Mouse (Mus musculus): ENCODE results near the gene Fcnb. TPM values are rescaled to one million over a fixed set of nuclear protein-coding genes. Genes with fewer than 3 reads are reported as not detected.
A peak's percentile ranks its signal among the peaks of the same experiment; 100 is the strongest.

Gene Fcnb
- polyA plus RNA-seq, 1 experiment from 2014 or later = 0.54 TPM

GRCm38 (mm10) chr2:28108763-28109162, 24.1 kb upstream of the Fcnb start:
- H3K36me3 ChIP-seq (replicated peaks; ENCODE audit: control insufficient read depth, insufficient read depth) = no peaks in the 10 kb centered on the region
- no peak for DNase-seq (ENCODE audit: low spot score)
- ATAC-seq (ENCODE audit: low FRiP score) = no peak
- H3K9ac ChIP-seq = no peak overlapping the region
- no peaks in the 10 kb centered on the region for H3K9me3 ChIP-seq (ENCODE audit: control insufficient read depth, low read length)
- no peak overlapping the region for H3K4me2 ChIP-seq (replicated peaks)
- H3K4me1 ChIP-seq (replicated peaks; ENCODE audit: control insufficient read depth, insufficient read depth, low read length) = no peaks in the 10 kb centered on the region
- no peak overlapping the region for H3K4me3 ChIP-seq (replicated peaks; ENCODE audit: low read length)
- H3K27ac ChIP-seq = no peak overlapping the region
- H3K27me3 ChIP-seq (ENCODE audit: control insufficient read depth, insufficient read depth, low read length) = no peaks in the 10 kb centered on the region
- 75% methylated on average over 4 of the region's 5 CpGs for WGBS

GRCm38 (mm10) chr2:28106002-28106401, 21.3 kb upstream of the Fcnb start:
- H3K27me3 ChIP-seq (ENCODE audit: control insufficient read depth, insufficient read depth, low read length) = no peaks in the 10 kb centered on the region
- no peak overlapping the region for H3K4me3 ChIP-seq (replicated peaks; ENCODE audit: low read length)
- H3K9ac ChIP-seq = no peak overlapping the region
- DNase-seq (ENCODE audit: low spot score) (no peak), ATAC-seq (ENCODE audit: low FRiP score) (no peak)
- H3K4me1 ChIP-seq (replicated peaks; ENCODE audit: control insufficient read depth, insufficient read depth, low read length) = no peaks in the 10 kb centered on the region
- H3K9me3 ChIP-seq (ENCODE audit: control insufficient read depth, low read length) = no peaks in the 10 kb centered on the region
- 76% methylated on average over 2 of the region's 2 CpGs for WGBS
- H3K4me2 ChIP-seq (replicated peaks) = no peak overlapping the region
- H3K27ac ChIP-seq = no peak overlapping the region
- no peaks in the 10 kb centered on the region for H3K36me3 ChIP-seq (replicated peaks; ENCODE audit: control insufficient read depth, insufficient read depth)

GRCm38 (mm10) chr2:28103653-28104052, 19.0 kb upstream of the Fcnb start:
- no peak overlapping the region for H3K9ac ChIP-seq
- WGBS = 59% methylated on average over 2 of the region's 2 CpGs
- DNase-seq (ENCODE audit: low spot score) (no peak), ATAC-seq (ENCODE audit: low FRiP score) (no peak)
- no peaks in the 10 kb centered on the region for H3K9me3 ChIP-seq (ENCODE audit: control insufficient read depth, low read length)
- no peak overlapping the region for H3K4me3 ChIP-seq (replicated peaks; ENCODE audit: low read length)
- H3K36me3 ChIP-seq (replicated peaks; ENCODE audit: control insufficient read depth, insufficient read depth) = no peaks in the 10 kb centered on the region
- peaks cover 9% of the 10 kb centered on the region for H3K4me1 ChIP-seq (replicated peaks; ENCODE audit: control insufficient read depth, insufficient read depth, low read length)
- H3K27me3 ChIP-seq (ENCODE audit: control insufficient read depth, insufficient read depth, low read length) = no peaks in the 10 kb centered on the region
- no peak overlapping the region for H3K4me2 ChIP-seq (replicated peaks)
- no peak overlapping the region for H3K27ac ChIP-seq

- ATAC-seq (ENCODE audit: low FRiP score) (no peak), DNase-seq (ENCODE audit: low spot score) (no peak)
- H3K9me3 ChIP-seq (ENCODE audit: control insufficient read depth, low read length) = no peaks in the 10 kb centered on the region
- H3K4me3 ChIP-seq (replicated peaks; ENCODE audit: low read length) = no peak overlapping the region
- H3K9ac ChIP-seq = no peak overlapping the region
- no peaks in the 10 kb centered on the region for H3K36me3 ChIP-seq (replicated peaks; ENCODE audit: control insufficient read depth, insufficient read depth)
- no peaks in the 10 kb centered on the region for H3K27me3 ChIP-seq (ENCODE audit: control insufficient read depth, insufficient read depth, low read length)
- no peak overlapping the region for H3K27ac ChIP-seq
- peaks cover 17% of the 10 kb centered on the region for H3K4me1 ChIP-seq (replicated peaks; ENCODE audit: control insufficient read depth, insufficient read depth, low read length)
- no peak overlapping the region for H3K4me2 ChIP-seq (replicated peaks)
- WGBS = 93% methylated on average over 2 of the region's 2 CpGs
These were observed 17.2 kb upstream of the Fcnb start for GRCm38 (mm10) chr2:28101892-28102291.

GRCm38 (mm10) chr2:28100796-28101483, 16.3 kb upstream of the Fcnb start:
- no peak overlapping the region for H3K9ac ChIP-seq
- DNase-seq (ENCODE audit: low spot score) (no peak), ATAC-seq (ENCODE audit: low FRiP score) (no peak)
- WGBS = 80% methylated on average over 9 of the region's 9 CpGs
- H3K27ac ChIP-seq = no peak overlapping the region
- H3K9me3 ChIP-seq (ENCODE audit: control insufficient read depth, low read length) = no peaks in the 10 kb centered on the region
- peaks cover 17% of the 10 kb centered on the region for H3K4me1 ChIP-seq (replicated peaks; ENCODE audit: control insufficient read depth, insufficient read depth, low read length)
- H3K36me3 ChIP-seq (replicated peaks; ENCODE audit: control insufficient read depth, insufficient read depth) = no peaks in the 10 kb centered on the region
- no peak overlapping the region for H3K4me2 ChIP-seq (replicated peaks)
- no peaks in the 10 kb centered on the region for H3K27me3 ChIP-seq (ENCODE audit: control insufficient read depth, insufficient read depth, low read length)
- no peak overlapping the region for H3K4me3 ChIP-seq (replicated peaks; ENCODE audit: low read length)

- ATAC-seq (ENCODE audit: low FRiP score) (peak; percentile 64; the same call in 1 of the 2 replicates), DNase-seq (ENCODE audit: low spot score) (peak; percentile 68)
- H3K9ac ChIP-seq = peak overlapping the region; percentile 41
- H3K27ac ChIP-seq = peak overlapping the region; percentile 75
- H3K27me3 ChIP-seq (ENCODE audit: control insufficient read depth, insufficient read depth, low read length) = no peaks in the 10 kb centered on the region
- H3K9me3 ChIP-seq (ENCODE audit: control insufficient read depth, low read length) = no peaks in the 10 kb centered on the region
- peak overlapping the region; percentile 13; the same call in 1 of the 2 replicates for H3K4me3 ChIP-seq (replicated peaks; ENCODE audit: low read length)
- peaks cover 17% of the 10 kb centered on the region for H3K4me1 ChIP-seq (replicated peaks; ENCODE audit: control insufficient read depth, insufficient read depth, low read length)
- peak overlapping the region; percentile 48 for H3K4me2 ChIP-seq (replicated peaks)
- 2% methylated on average over 24 of the region's 24 CpGs for WGBS
- H3K36me3 ChIP-seq (replicated peaks; ENCODE audit: control insufficient read depth, insufficient read depth) = no peaks in the 10 kb centered on the region
These were observed 14.1 kb upstream of the Fcnb start for GRCm38 (mm10) chr2:28098547-28099505.

GRCm38 (mm10) chr2:28096751-28097309, 12.1 kb upstream of the Fcnb start:
- H3K4me1 ChIP-seq (replicated peaks; ENCODE audit: control insufficient read depth, insufficient read depth, low read length) = peaks cover 17% of the 10 kb centered on the region
- no peaks in the 10 kb centered on the region for H3K9me3 ChIP-seq (ENCODE audit: control insufficient read depth, low read length)
- DNase-seq (ENCODE audit: low spot score) (no peak), ATAC-seq (ENCODE audit: low FRiP score) (no peak)
- H3K27me3 ChIP-seq (ENCODE audit: control insufficient read depth, insufficient read depth, low read length) = no peaks in the 10 kb centered on the region
- no peak overlapping the region for H3K27ac ChIP-seq
- H3K36me3 ChIP-seq (replicated peaks; ENCODE audit: control insufficient read depth, insufficient read depth) = no peaks in the 10 kb centered on the region
- H3K9ac ChIP-seq = no peak overlapping the region
- no peak overlapping the region for H3K4me3 ChIP-seq (replicated peaks; ENCODE audit: low read length)
- 91% methylated on average over 6 of the region's 6 CpGs for WGBS
- no peak overlapping the region for H3K4me2 ChIP-seq (replicated peaks)

- H3K36me3 ChIP-seq (replicated peaks; ENCODE audit: control insufficient read depth, insufficient read depth) = no peaks in the 10 kb centered on the region
- no peak overlapping the region for H3K9ac ChIP-seq
- ATAC-seq (ENCODE audit: low FRiP score) (no peak), DNase-seq (ENCODE audit: low spot score) (no peak)
- 90% methylated on average over 8 of the region's 8 CpGs for WGBS
- no peak overlapping the region for H3K4me2 ChIP-seq (replicated peaks)
- no peak overlapping the region for H3K4me3 ChIP-seq (replicated peaks; ENCODE audit: low read length)
- peaks cover 19% of the 10 kb centered on the region for H3K4me1 ChIP-seq (replicated peaks; ENCODE audit: control insufficient read depth, insufficient read depth, low read length)
- H3K9me3 ChIP-seq (ENCODE audit: control insufficient read depth, low read length) = no peaks in the 10 kb centered on the region
- no peaks in the 10 kb centered on the region for H3K27me3 ChIP-seq (ENCODE audit: control insufficient read depth, insufficient read depth, low read length)
- H3K27ac ChIP-seq = no peak overlapping the region; the same call in 1 of the 2 replicates
These were observed 7.4 kb upstream of the Fcnb start for GRCm38 (mm10) chr2:28092099-28092498.

GRCm38 (mm10) chr2:28091042-28091441, 6.4 kb upstream of the Fcnb start:
- peak overlapping the region; percentile 28; the same call in 1 of the 2 replicates for H3K9ac ChIP-seq
- WGBS = 38% methylated on average over 6 of the region's 6 CpGs
- no peak for ATAC-seq (ENCODE audit: low FRiP score)

More at GRCm38 (mm10) chr2:28091042-28091441, 6.4 kb upstream of the Fcnb start:
- Histone ChIP-seq H3K4me1 (replicated peaks; ENCODE audit: control insufficient read depth, insufficient read depth, low read length) (peaks cover 19% of the 10 kb centered on the region), H3K36me3 (replicated peaks; ENCODE audit: control insufficient read depth, insufficient read depth) (no peaks in the 10 kb centered on the region), H3K4me2 (replicated peaks) (no peak overlapping the region), H3K27me3 (ENCODE audit: control insufficient read depth, insufficient read depth, low read length) (no peaks in the 10 kb centered on the region), H3K9me3 (ENCODE audit: control insufficient read depth, low read length) (no peaks in the 10 kb centered on the region), H3K4me3 (replicated peaks; ENCODE audit: low read length) (no peak overlapping the region), H3K27ac (peak overlapping the region; percentile 80)
- DNase-seq (ENCODE audit: low spot score) = no peak
